Mouse (Mus musculus) small intestine, adult 2 months (tissue): ENCODE measurements at regions not wholly inside any gene's neighbourhood (a gene's known extent, or its start where the extent isn't known, plus 50 kb on each side); places are given as distances from the start of the nearest gene placed in this dataset.

Source experiments
- CTCF ChIP-seq: fragments of 200-500 bp; IDR thresholded peaks from 2 replicates; pipeline ENCODE4 v1.5.1; 2012; ENCODE audit warnings: low read depth, mild to moderate bottlenecking, control low read depth, inconsistent platforms, low read length, moderate library complexity, mixed read lengths; ENCODE audit not compliant: insufficient replicate concordance, insufficient read length; ENCODE audit errors: extremely low read depth
- POLR2A ChIP-seq: fragments of 200-500 bp; IDR thresholded peaks from 2 replicates; pipeline ENCODE4 v1.6.1; 2012; ENCODE audit warnings: low read depth, mild to moderate bottlenecking, control low read depth, inconsistent platforms, low read length, moderate library complexity

- TF ChIP-seq CTCF, result no peak
- no peak for TF ChIP-seq POLR2A
Observed at GRCm38 (mm10) chr2:179064616-179065015, 377.6 kb upstream of the Cdh4 start.
